Mouse (Mus musculus): ENCODE data around the gene Ciart. TPM values are rescaled to one million over a fixed set of nuclear protein-coding genes. Genes with fewer than 3 reads are reported as not detected.
A peak's percentile ranks its signal among the peaks of the same experiment; 100 is the strongest.

Gene Ciart
- polyA plus RNA-seq, 1 experiment from 2014 or later: 3.8 TPM

DNA sequence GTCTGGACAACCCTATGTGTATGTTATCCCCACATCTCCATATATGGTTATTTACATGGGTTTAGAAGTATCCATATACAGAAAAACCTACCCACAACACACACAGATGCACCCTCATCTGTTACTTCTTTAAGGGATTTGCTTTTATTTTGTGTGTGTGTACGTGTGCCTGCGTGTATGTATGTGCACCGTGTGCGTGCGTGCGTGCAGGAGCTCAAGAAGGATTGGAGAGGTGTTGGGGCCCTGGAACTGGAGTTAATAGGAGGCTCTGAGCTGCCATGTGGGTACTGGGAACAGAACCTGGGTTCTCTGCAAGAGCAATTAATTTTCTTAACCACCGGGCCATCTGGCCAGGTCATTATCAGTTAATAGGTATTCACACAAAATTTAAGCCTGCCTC lies 10.0 kb downstream of the Ciart start:
- H3K4me3 ChIP-seq (ENCODE audit: low read length): peak overlapping the region; percentile 86
- no peaks in the 10 kb centered on the region for H3K27me3 ChIP-seq (ENCODE audit: control insufficient read depth, insufficient read depth, low read length)
- WGBS: 59% methylated on average over 7 of the region's 7 CpGs
- peak overlapping the region; percentile 58 for H3K27ac ChIP-seq (ENCODE audit: low read length)
- H3K9ac ChIP-seq (ENCODE audit: low read length): peak overlapping the region; percentile 87
- H3K36me3 ChIP-seq (ENCODE audit: control insufficient read depth, insufficient read depth): peaks cover 16% of the 10 kb centered on the region
- peak overlapping the region; percentile 72 for H3K4me2 ChIP-seq (ENCODE audit: low read depth, low read length)
- ATAC-seq (replicated peaks; ENCODE audit: extremely low read depth, insufficient read depth, low FRiP score): no peak
- no peaks in the 10 kb centered on the region for H3K9me3 ChIP-seq (replicated peaks; ENCODE audit: control insufficient read depth, low read length)
- peaks cover 10% of the 10 kb centered on the region for H3K4me1 ChIP-seq (ENCODE audit: control insufficient read depth, insufficient read depth, low read length)

DNA sequence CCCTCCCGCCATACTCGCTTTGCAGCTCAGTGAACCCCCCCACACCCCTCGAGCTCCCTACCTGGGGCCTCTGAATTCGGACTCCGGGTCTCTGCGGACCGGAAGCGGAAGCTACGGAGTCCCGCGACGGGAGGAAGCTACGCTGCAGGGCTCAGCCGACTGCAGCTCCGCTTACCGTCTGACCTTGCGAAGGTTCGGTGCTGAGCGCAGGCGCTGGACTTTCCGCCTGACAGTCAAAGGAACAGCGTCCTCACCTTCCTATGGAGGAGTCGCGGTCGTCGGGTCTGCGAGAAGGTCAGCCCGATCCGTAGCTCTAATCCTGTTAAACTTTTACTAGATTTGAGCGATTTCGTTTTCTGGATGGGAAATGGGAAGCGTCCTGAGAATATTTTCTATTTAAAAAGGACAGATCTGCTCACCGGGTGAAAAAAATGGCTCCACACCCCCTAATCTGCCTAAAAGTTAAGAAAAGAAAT lies 10.6 kb downstream of the Ciart start, which contains the start of gene Mrps21:
Mrps21 (minus strand) TSS at position 128 of the 476 bp plus-strand sequence.
- H3K27ac ChIP-seq (ENCODE audit: low read length): peak within 1 kb of the TSS; percentile 95
- H3K9ac ChIP-seq (ENCODE audit: low read length): peak within 1 kb of the TSS; percentile 87
- WGBS: under 1% methylated on average over 33 of the region's 33 CpGs
- peak within 1 kb of the TSS; percentile 72 for H3K4me2 ChIP-seq (ENCODE audit: low read depth, low read length)
- H3K36me3 ChIP-seq (ENCODE audit: control insufficient read depth, insufficient read depth): peaks cover 18% of the 10 kb centered on the region
- H3K4me3 ChIP-seq (ENCODE audit: low read length): peak within 1 kb of the TSS; percentile 86
- peak; percentile 93 for ATAC-seq (replicated peaks; ENCODE audit: extremely low read depth, insufficient read depth, low FRiP score)
- H3K27me3 ChIP-seq (ENCODE audit: control insufficient read depth, insufficient read depth, low read length): no peaks in the 10 kb centered on the region
- H3K9me3 ChIP-seq (replicated peaks; ENCODE audit: control insufficient read depth, low read length): no peaks in the 10 kb centered on the region
- peaks cover 10% of the 10 kb centered on the region for H3K4me1 ChIP-seq (ENCODE audit: control insufficient read depth, insufficient read depth, low read length)

DNA sequence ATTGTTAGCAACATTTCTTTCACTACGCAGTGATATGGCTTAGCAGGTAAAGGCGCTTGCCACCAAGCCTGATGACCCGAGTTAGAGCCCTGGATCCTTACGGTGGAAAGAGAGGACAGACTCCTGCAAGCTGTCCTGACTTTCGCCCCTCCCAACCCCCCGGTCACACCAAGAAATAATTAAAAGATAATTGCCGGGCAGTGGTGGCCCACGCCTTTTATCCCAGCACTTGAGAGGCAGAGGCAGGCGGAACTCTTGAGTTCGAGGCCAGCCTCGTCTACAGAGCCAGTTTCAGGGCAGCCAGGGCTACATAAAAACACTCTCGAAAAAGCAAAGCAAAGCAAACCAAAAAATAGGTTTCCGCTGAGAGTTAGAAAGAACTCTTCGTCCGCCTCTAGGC lies 11.1 kb downstream of the Ciart start:
- 5% methylated on average over 15 of the region's 15 CpGs for WGBS

DNA sequence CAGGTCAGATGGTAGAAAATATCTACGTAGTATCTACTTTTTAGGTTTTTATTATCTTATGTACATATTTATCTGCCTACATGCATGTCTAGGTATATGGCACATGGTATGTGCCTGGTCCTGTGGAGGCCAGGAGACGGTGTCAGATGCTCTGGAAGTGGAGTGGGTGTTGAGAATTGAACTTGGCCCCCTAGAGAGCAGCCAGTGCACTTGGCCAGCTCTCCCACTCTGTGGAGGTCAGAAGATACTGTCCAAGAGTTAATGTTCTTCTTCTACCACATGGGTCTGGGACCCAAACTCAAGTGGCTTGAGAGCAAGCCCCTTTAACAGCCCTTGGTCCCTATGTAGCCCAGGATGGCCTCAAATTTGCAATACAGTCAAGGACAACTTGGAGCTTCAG lies 14.6 kb downstream of the Ciart start:
- Histone ChIP-seq H3K9me3 (replicated peaks; ENCODE audit: control insufficient read depth, low read length) (no peaks in the 10 kb centered on the region), H3K9ac (ENCODE audit: low read length) (no peak overlapping the region), H3K4me1 (ENCODE audit: control insufficient read depth, insufficient read depth, low read length) (peaks cover 9% of the 10 kb centered on the region), H3K4me3 (ENCODE audit: low read length) (no peak overlapping the region), H3K4me2 (ENCODE audit: low read depth, low read length) (no peak overlapping the region), H3K27ac (ENCODE audit: low read length) (no peak overlapping the region), H3K36me3 (ENCODE audit: control insufficient read depth, insufficient read depth) (peaks cover 21% of the 10 kb centered on the region), H3K27me3 (ENCODE audit: control insufficient read depth, insufficient read depth, low read length) (no peaks in the 10 kb centered on the region)
- no peak for ATAC-seq (replicated peaks; ENCODE audit: extremely low read depth, insufficient read depth, low FRiP score)
- WGBS: 81% methylated on average over 2 of the region's 2 CpGs

More for the DNA sequence above, 11.1 kb downstream of the Ciart start:
- Histone ChIP-seq H3K4me1 (ENCODE audit: control insufficient read depth, insufficient read depth, low read length) (peaks cover 10% of the 10 kb centered on the region), H3K36me3 (ENCODE audit: control insufficient read depth, insufficient read depth) (peaks cover 18% of the 10 kb centered on the region), H3K4me2 (ENCODE audit: low read depth, low read length) (peak overlapping the region; percentile 72), H3K27me3 (ENCODE audit: control insufficient read depth, insufficient read depth, low read length) (no peaks in the 10 kb centered on the region), H3K4me3 (ENCODE audit: low read length) (peak overlapping the region; percentile 86), H3K9me3 (replicated peaks; ENCODE audit: control insufficient read depth, low read length) (no peaks in the 10 kb centered on the region), H3K27ac (ENCODE audit: low read length) (peak overlapping the region; percentile 95), H3K9ac (ENCODE audit: low read length) (peak overlapping the region; percentile 87)
- ATAC-seq (replicated peaks; ENCODE audit: extremely low read depth, insufficient read depth, low FRiP score): peak; percentile 4; the same call in 1 of the 2 replicates

DNA sequence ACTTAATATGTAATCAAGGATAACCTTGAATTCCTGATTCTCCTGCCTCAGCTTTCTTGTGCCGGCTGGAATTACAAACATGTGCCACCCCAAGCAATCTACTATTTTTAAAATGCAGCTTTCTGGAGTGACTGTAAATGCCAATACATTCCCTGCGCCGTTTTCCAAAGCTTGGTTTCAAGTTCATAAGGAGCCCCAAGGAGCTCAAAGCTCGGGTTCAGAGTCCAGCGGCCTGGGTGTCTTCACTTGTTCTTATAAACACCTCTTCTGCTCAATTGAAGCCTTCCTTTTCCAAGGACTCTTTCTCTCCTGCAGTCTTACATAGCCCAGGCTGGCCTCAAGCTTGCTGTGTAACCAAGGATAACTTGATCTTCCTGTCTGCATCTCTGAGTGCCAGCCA lies 16.0 kb downstream of the Ciart start:
- H3K27me3 ChIP-seq (ENCODE audit: control insufficient read depth, insufficient read depth, low read length): no peaks in the 10 kb centered on the region
- 82% methylated on average over 5 of the region's 5 CpGs for WGBS
- no peak for ATAC-seq (replicated peaks; ENCODE audit: extremely low read depth, insufficient read depth, low FRiP score)
- H3K9me3 ChIP-seq (replicated peaks; ENCODE audit: control insufficient read depth, low read length): no peaks in the 10 kb centered on the region
- peaks cover 25% of the 10 kb centered on the region for H3K36me3 ChIP-seq (ENCODE audit: control insufficient read depth, insufficient read depth)
- no peak overlapping the region for H3K9ac ChIP-seq (ENCODE audit: low read length)
- no peak overlapping the region for H3K4me2 ChIP-seq (ENCODE audit: low read depth, low read length)
- no peak overlapping the region for H3K4me3 ChIP-seq (ENCODE audit: low read length)
- peaks cover 5% of the 10 kb centered on the region; the same call in 1 of the 2 replicates for H3K4me1 ChIP-seq (ENCODE audit: control insufficient read depth, insufficient read depth, low read length)
- no peak overlapping the region for H3K27ac ChIP-seq (ENCODE audit: low read length)

DNA sequence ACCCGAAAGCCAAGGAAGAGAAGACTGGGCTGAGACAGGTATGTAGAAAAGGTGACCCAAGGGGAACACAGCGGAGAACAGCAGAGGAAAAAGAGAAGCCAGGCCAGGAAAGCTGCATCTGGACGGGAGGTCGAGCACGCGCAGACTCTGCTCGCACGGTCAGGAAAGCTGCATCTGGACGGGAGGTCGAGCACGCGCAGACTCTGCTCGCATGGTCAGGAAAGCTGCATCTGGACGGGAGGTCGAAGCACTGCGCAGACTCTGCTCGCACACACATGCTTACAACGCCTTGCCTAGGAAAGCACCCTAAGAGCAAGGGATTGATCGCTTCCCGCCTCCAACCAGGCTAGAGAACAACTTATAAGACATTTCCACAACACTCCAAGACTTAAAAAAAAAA lies 16.5 kb downstream of the Ciart start:
- no peak for ATAC-seq (replicated peaks; ENCODE audit: extremely low read depth, insufficient read depth, low FRiP score)
- H3K9ac ChIP-seq (ENCODE audit: low read length): no peak overlapping the region
- 85% methylated on average over 20 of the region's 20 CpGs for WGBS
- no peak overlapping the region for H3K4me2 ChIP-seq (ENCODE audit: low read depth, low read length)
- no peak overlapping the region for H3K4me3 ChIP-seq (ENCODE audit: low read length)
- peaks cover 25% of the 10 kb centered on the region for H3K36me3 ChIP-seq (ENCODE audit: control insufficient read depth, insufficient read depth)
- H3K27ac ChIP-seq (ENCODE audit: low read length): no peak overlapping the region
- H3K4me1 ChIP-seq (ENCODE audit: control insufficient read depth, insufficient read depth, low read length): peaks cover 3% of the 10 kb centered on the region; the same call in 1 of the 2 replicates
- no peaks in the 10 kb centered on the region for H3K9me3 ChIP-seq (replicated peaks; ENCODE audit: control insufficient read depth, low read length)
- no peaks in the 10 kb centered on the region for H3K27me3 ChIP-seq (ENCODE audit: control insufficient read depth, insufficient read depth, low read length)

DNA sequence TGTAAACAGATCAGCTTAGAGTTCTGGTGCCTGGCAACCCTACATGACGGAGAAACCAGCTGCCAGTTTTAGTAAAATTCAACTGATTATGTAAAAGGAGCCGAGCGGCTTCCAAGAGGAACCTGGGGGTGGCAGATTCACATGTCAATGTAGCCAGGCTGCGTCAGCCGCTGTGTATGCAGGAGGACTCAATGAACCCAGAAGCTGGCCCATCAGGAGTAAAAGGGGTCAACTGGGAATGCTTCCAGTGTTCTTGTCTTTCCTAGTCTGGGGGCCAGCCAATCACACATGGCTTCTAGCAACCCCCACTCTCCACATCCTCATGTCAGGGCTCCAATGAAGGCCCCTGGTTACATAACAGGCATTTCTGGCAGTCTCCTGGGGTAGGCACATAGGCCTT lies 17.0 kb downstream of the Ciart start:
- Histone ChIP-seq H3K9ac (ENCODE audit: low read length) (no peak overlapping the region), H3K27ac (ENCODE audit: low read length) (no peak overlapping the region), H3K9me3 (replicated peaks; ENCODE audit: control insufficient read depth, low read length) (no peaks in the 10 kb centered on the region), H3K4me3 (ENCODE audit: low read length) (no peak overlapping the region), H3K4me2 (ENCODE audit: low read depth, low read length) (no peak overlapping the region), H3K4me1 (ENCODE audit: control insufficient read depth, insufficient read depth, low read length) (no peaks in the 10 kb centered on the region), H3K27me3 (ENCODE audit: control insufficient read depth, insufficient read depth, low read length) (no peaks in the 10 kb centered on the region), H3K36me3 (ENCODE audit: control insufficient read depth, insufficient read depth) (peaks cover 25% of the 10 kb centered on the region)
- WGBS: 95% methylated on average over 5 of the region's 5 CpGs
- no peak for ATAC-seq (replicated peaks; ENCODE audit: extremely low read depth, insufficient read depth, low FRiP score)

DNA sequence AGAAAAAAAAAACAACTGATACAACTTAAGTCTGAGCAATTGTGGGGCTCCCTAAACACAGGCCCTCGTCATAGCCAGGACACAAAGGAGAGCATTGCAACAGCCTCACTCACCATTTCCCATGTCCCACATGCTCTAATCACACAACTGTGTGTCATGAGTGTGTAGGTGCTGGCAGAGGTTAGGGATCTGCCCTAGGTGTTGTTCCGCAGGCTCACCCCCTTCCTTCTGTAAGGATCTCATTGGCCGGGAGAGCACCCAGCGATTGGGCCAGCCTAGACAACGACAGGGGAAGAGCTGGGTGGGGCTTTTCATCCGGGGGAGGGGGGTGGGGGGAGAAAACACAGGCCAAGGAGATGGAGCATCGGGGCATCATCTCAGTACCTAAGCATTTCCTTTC lies 18.5 kb downstream of the Ciart start:
- Histone ChIP-seq H3K9ac (ENCODE audit: low read length) (no peak overlapping the region), H3K36me3 (ENCODE audit: control insufficient read depth, insufficient read depth) (peaks cover 16% of the 10 kb centered on the region; the same call in 1 of the 2 replicates), H3K4me2 (ENCODE audit: low read depth, low read length) (no peak overlapping the region), H3K4me1 (ENCODE audit: control insufficient read depth, insufficient read depth, low read length) (no peaks in the 10 kb centered on the region), H3K27ac (ENCODE audit: low read length) (no peak overlapping the region), H3K9me3 (replicated peaks; ENCODE audit: control insufficient read depth, low read length) (no peaks in the 10 kb centered on the region), H3K27me3 (ENCODE audit: control insufficient read depth, insufficient read depth, low read length) (no peaks in the 10 kb centered on the region), H3K4me3 (ENCODE audit: low read length) (no peak overlapping the region)
- ATAC-seq (replicated peaks; ENCODE audit: extremely low read depth, insufficient read depth, low FRiP score): no peak
- 58% methylated on average over 7 of the region's 7 CpGs for WGBS

DNA sequence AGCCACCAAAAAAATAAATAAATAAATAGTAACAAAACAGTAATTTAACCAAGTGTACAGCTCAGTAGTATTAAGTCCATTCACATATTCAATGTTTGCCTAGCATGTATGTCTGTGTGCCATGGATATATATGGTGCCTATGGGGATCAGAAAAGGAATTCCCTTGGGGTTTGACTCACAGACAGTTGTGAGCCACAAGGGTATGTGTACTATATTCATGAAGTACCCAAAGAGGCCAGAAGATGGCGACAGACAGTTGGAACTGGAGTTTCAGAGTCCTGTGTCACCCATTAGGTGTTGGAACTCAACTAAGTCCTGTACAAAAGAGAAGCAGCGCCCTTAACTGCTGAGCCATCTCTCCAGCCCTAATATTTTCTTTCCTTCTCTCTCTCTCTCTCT lies 20.3 kb downstream of the Ciart start:
- H3K4me2 ChIP-seq (ENCODE audit: low read depth, low read length): no peak overlapping the region
- 40% methylated on average over 2 of the region's 2 CpGs for WGBS
- no peak overlapping the region for H3K27ac ChIP-seq (ENCODE audit: low read length)
- no peak; the same call in 1 of the 2 replicates for ATAC-seq (replicated peaks; ENCODE audit: extremely low read depth, insufficient read depth, low FRiP score)
- H3K9me3 ChIP-seq (replicated peaks; ENCODE audit: control insufficient read depth, low read length): no peaks in the 10 kb centered on the region
- H3K9ac ChIP-seq (ENCODE audit: low read length): no peak overlapping the region
- 0 out of 2 replicates have a peak, but pooled peaks cover under 1% of the 10 kb centered on the region for H3K4me1 ChIP-seq (ENCODE audit: control insufficient read depth, insufficient read depth, low read length)
- peaks cover 9% of the 10 kb centered on the region; the same call in 1 of the 2 replicates for H3K36me3 ChIP-seq (ENCODE audit: control insufficient read depth, insufficient read depth)
- H3K27me3 ChIP-seq (ENCODE audit: control insufficient read depth, insufficient read depth, low read length): no peaks in the 10 kb centered on the region
- H3K4me3 ChIP-seq (ENCODE audit: low read length): no peak overlapping the region
